Mouse (Mus musculus) liver, embryonic 14.5 days (tissue): ENCODE results near the gene Tyrobp. TPM values are rescaled to one million over a fixed set of nuclear protein-coding genes. Genes with fewer than 3 reads are reported as not detected.
A peak's percentile ranks its signal among the peaks of the same experiment; 100 is the strongest.

ENCODE experiments used
- ATAC-seq: fragments of 200-750 bp; cut with Nextera tagmentation; 2 replicates; pipeline ENCODE4 v1.8.0; 2017; ENCODE audit warnings: moderate number of reproducible peaks, mild to moderate bottlenecking, moderate library complexity; ENCODE audit not compliant: insufficient read depth
- DNase-seq, 3 experiments: peaks; one replicate each; pipeline ENCODE4 v3.0.0-alpha.2; 2012 to 2013; ENCODE audit warnings: low read depth in 3 of 3, low spot score in 3 of 3
- H3K27ac ChIP-seq: fragments of 300-500 bp; sonication (generic); 2 replicates; pipeline ENCODE4 v1.5.1; 2014; ENCODE audit warnings: moderate library complexity, mild to moderate bottlenecking, control low read depth, inconsistent platforms
- H3K27me3 ChIP-seq: fragments of 300-500 bp; sonication (generic); 2 replicates; pipeline ENCODE4 v1.6.1; 2014; ENCODE audit warnings: mild to moderate bottlenecking, low read length, moderate library complexity; ENCODE audit not compliant: control insufficient read depth, insufficient read depth
- H3K36me3 ChIP-seq: fragments of 300-500 bp; sonication (generic); replicated peaks from 2 replicates; pipeline ENCODE4 v1.6.1; 2014; ENCODE audit warnings: low read depth; ENCODE audit not compliant: control insufficient read depth, insufficient read depth
- H3K4me1 ChIP-seq, 2 experiments: fragments of 200-500 bp in 1 of 2; fragments of 300-500 bp in 1 of 2; sonication (generic) in 1 of 2; replicated peaks; 2 replicates each; pipeline ENCODE4 v1.6.1; 2012 to 2014; ENCODE audit warnings: antibody characterized with exemption in 1 of 2, inconsistent platforms in 1 of 2, low read length in 1 of 2; ENCODE audit not compliant: control insufficient read depth in 2 of 2, insufficient read depth in 2 of 2
- H3K4me2 ChIP-seq: fragments of 300-500 bp; sonication (generic); 2 replicates; pipeline ENCODE4 v1.6.1; 2014; ENCODE audit warnings: low read depth, mild to moderate bottlenecking, control low read depth, moderate library complexity
- H3K4me3 ChIP-seq, 2 experiments: fragments of 200-500 bp in 1 of 2; fragments of 300-500 bp in 1 of 2; sonication (generic) in 1 of 2; 2 replicates each; pipeline ENCODE4 v1.5.1; 2012 to 2014; ENCODE audit warnings: low read depth in 2 of 2, low read length in 2 of 2, mild to moderate bottlenecking in 2 of 2, control low read depth in 1 of 2, inconsistent platforms in 1 of 2, moderate library complexity in 1 of 2; ENCODE audit not compliant: insufficient read depth in 1 of 2
- H3K9ac ChIP-seq: fragments of 300-500 bp; sonication (generic); replicated peaks from 2 replicates; pipeline ENCODE4 v1.6.1; 2014; ENCODE audit warnings: mild to moderate bottlenecking, control low read depth, moderate library complexity
- H3K9me3 ChIP-seq: fragments of 300-500 bp; sonication (generic); 2 replicates; pipeline ENCODE4 v1.6.1; 2016; ENCODE audit warnings: low read length, mixed read lengths; ENCODE audit not compliant: control insufficient read depth
- CTCF ChIP-seq: IDR thresholded peaks from 2 replicates; pipeline ENCODE4 v1.5.1; 2016; ENCODE audit warnings: antibody characterized with exemption, low read depth, control low read depth
- EP300 ChIP-seq: IDR thresholded peaks from 2 replicates; pipeline ENCODE4 v1.6.1; 2016; ENCODE audit warnings: antibody characterized with exemption, low read depth
- WGBS: fragments of 180-500 bp; shearing (Covaris S2); extraction: QIAGEN DNeasy Blood & Tissue Kit; methylation state at CpG from one replicate; pipeline ENCODE4 v1.1.7; 2014; ENCODE audit not compliant: insufficient replicate concordance; 5-methylcytosine and 5-hydroxymethylcytosine counted together
- polyA plus RNA-seq, 2 experiments: library from polyadenylated mRNA; depleted of rRNA in 1 of 2; stranded (reverse) in 1 of 2; unstranded in 1 of 2; fragments of >200 nt; fragmentation: Nextera tagmentation in 1 of 2; extraction: Ambion mirVana in 1 of 2; gene quantifications; 2 replicates each; pipeline versions ENCODE4 v1.2.1 to v1.2.3; 2012 to 2014

Tyrobp gene
- polyA plus RNA-seq (2012; rRNA removed) (78.3 and 95.0 TPM in 2 replicates), polyA plus RNA-seq (2014; fragmentation: Nextera tagmentation; extraction: Ambion mirVana) (105 and 113 TPM in 2 replicates)

GRCm38 (mm10) chr7:30413596-30413995 is at the start of gene Tyrobp:
TSS of gene Tyrobp (plus strand) at chr7:30413760.
- Histone ChIP-seq H3K36me3 (no peaks in the 10 kb centered on the region), H3K9ac (no peak within 1 kb of the TSS), H3K4me2 (no peak within 1 kb of the TSS), H3K4me1 (peaks cover 0 to 5% of the 10 kb centered on the region in 2 experiments; a peak in 1 of 4 replicates), H3K9me3 (no peaks in the 10 kb centered on the region), H3K27me3 (no peaks in the 10 kb centered on the region), H3K27ac (no peak within 1 kb of the TSS), H3K4me3 (peak within 1 kb of the TSS in 1 of 2 experiments; percentile 25; a peak in 3 of 4 replicates)
- no peak for TF ChIP-seq EP300
- no peak for TF ChIP-seq CTCF
- no peak for ATAC-seq
- no peak for DNase-seq
- 24% methylated on average over 5 of the region's 5 CpGs for WGBS

- Histone ChIP-seq H3K4me3 (no peak overlapping the region), H3K4me1 (no peaks in the 10 kb centered on the region), H3K27ac (no peak overlapping the region), H3K9me3 (no peaks in the 10 kb centered on the region), H3K9ac (no peak overlapping the region), H3K27me3 (peaks cover 7% of the 10 kb centered on the region), H3K4me2 (no peak overlapping the region), H3K36me3 (no peaks in the 10 kb centered on the region)
- TF ChIP-seq CTCF (no peak), EP300 (no peak)
- 40% methylated on average over 2 of the region's 2 CpGs for WGBS
- no peak for ATAC-seq
- DNase-seq = no peak
Measured at GRCm38 (mm10) chr7:30367466-30367865, 46.1 kb upstream of the Tyrobp start.

- no peaks in the 10 kb centered on the region for H3K4me1 ChIP-seq
- H3K9me3 ChIP-seq = no peaks in the 10 kb centered on the region
- peak; percentile 94 for TF ChIP-seq CTCF
- TF ChIP-seq EP300 = no peak
- peak; percentile 98 for ATAC-seq
- DNase-seq = peak; percentile 78 to 82 (median 79)
- no peaks in the 10 kb centered on the region for H3K27me3 ChIP-seq
- H3K4me2 ChIP-seq = peak overlapping the region; percentile 72
- no peak overlapping the region; the same call in 1 of the 2 replicates for H3K9ac ChIP-seq
- H3K27ac ChIP-seq = no peak overlapping the region
- H3K4me3 ChIP-seq = peak overlapping the region; percentile 51 to 53
- H3K36me3 ChIP-seq = no peaks in the 10 kb centered on the region
- WGBS = 1% methylated on average over 21 of the region's 21 CpGs
Measured at GRCm38 (mm10) chr7:30373501-30373962, 40.0 kb upstream of the Tyrobp start.

GRCm38 (mm10) chr7:30380061-30380460 is 33.5 kb upstream of the Tyrobp start:
- Histone ChIP-seq H3K9me3 (no peaks in the 10 kb centered on the region), H3K36me3 (no peaks in the 10 kb centered on the region), H3K4me3 (no peak overlapping the region), H3K4me2 (no peak overlapping the region), H3K4me1 (no peaks in the 10 kb centered on the region), H3K9ac (no peak overlapping the region), H3K27me3 (no peaks in the 10 kb centered on the region), H3K27ac (no peak overlapping the region)
- DNase-seq = no peak
- no peak for ATAC-seq
- TF ChIP-seq CTCF (no peak), EP300 (no peak)
- WGBS = 43% methylated on average over 5 of the region's 5 CpGs

GRCm38 (mm10) chr7:30384106-30384505 is 29.5 kb upstream of the Tyrobp start:
- no peaks in the 10 kb centered on the region for H3K27me3 ChIP-seq
- DNase-seq (no peak), ATAC-seq (no peak)
- no peaks in the 10 kb centered on the region for H3K9me3 ChIP-seq
- no peak overlapping the region for H3K4me2 ChIP-seq
- no peaks in the 10 kb centered on the region for H3K36me3 ChIP-seq
- H3K27ac ChIP-seq = no peak overlapping the region
- WGBS = 63% methylated on average over 9 of the region's 9 CpGs
- no peaks in the 10 kb centered on the region for H3K4me1 ChIP-seq
- no peak overlapping the region for H3K4me3 ChIP-seq
- TF ChIP-seq CTCF = no peak
- no peak for TF ChIP-seq EP300
- H3K9ac ChIP-seq = no peak overlapping the region
